Mouse (Mus musculus) myocyte (in vitro differentiated cells): ENCODE data around the gene Prr14. TPM values are rescaled to one million over a fixed set of nuclear protein-coding genes. Genes with fewer than 3 reads are reported as not detected.
"Not testable (repeated sequence)": the region's sequence is repeated elsewhere in the genome, so short reads cannot be mapped to it uniquely, and the experiment has no call there.

ENCODE experiments used
- H3K27me3 ChIP-seq: one replicate; pipeline ENCODE4 v1.6.1; 2011; ENCODE audit not compliant: control insufficient read depth, insufficient read depth, insufficient read length
- H3K36me3 ChIP-seq: one replicate; pipeline ENCODE4 v1.6.1; 2011; ENCODE audit not compliant: control insufficient read depth, insufficient read depth
- H3K4me2 ChIP-seq: one replicate; pipeline ENCODE4 v1.6.1; 2011; ENCODE audit warnings: low read depth, control low read depth
- H3K4me3 ChIP-seq: one replicate; pipeline ENCODE4 v1.5.1; 2011; ENCODE audit warnings: mild to moderate bottlenecking, control low read depth, moderate library complexity
- H3K79me2 ChIP-seq: one replicate; pipeline ENCODE4 v1.6.1; 2011; ENCODE audit not compliant: control insufficient read depth, insufficient read depth
- H3ac ChIP-seq: one replicate; pipeline ENCODE4 v1.6.1; 2011; ENCODE audit not compliant: control insufficient read depth, insufficient read length
- CEBPB ChIP-seq: IDR thresholded peaks from 2 replicates; pipeline ENCODE4 v1.6.1; 2011; ENCODE audit warnings: mild to moderate bottlenecking, moderate library complexity; ENCODE audit not compliant: poor library complexity, insufficient read depth, severe bottlenecking
- E2F4 ChIP-seq: IDR thresholded peaks from one replicate; pipeline ENCODE4 v1.6.1; 2011; ENCODE audit warnings: mild to moderate bottlenecking, control low read depth, moderate library complexity; ENCODE audit not compliant: insufficient read depth
- MAX ChIP-seq: IDR thresholded peaks from one replicate; pipeline ENCODE4 v1.6.1; 2011; ENCODE audit warnings: low read depth, mild to moderate bottlenecking, control low read depth
- MYOD1 ChIP-seq, 3 experiments: IDR thresholded peaks; one replicate each; pipeline ENCODE4 v1.6.1; 2011; ENCODE audit warnings: control low read depth in 2 of 3, low read depth in 2 of 3, mild to moderate bottlenecking in 2 of 3, moderate library complexity in 1 of 3; ENCODE audit not compliant: insufficient read length in 2 of 3, control insufficient read depth in 1 of 3
- MYOG ChIP-seq, 3 experiments: IDR thresholded peaks; one replicate each; pipeline ENCODE4 v1.6.1; 2011; ENCODE audit warnings: control low read depth in 2 of 3, low read depth in 2 of 3, mild to moderate bottlenecking in 2 of 3; ENCODE audit not compliant: insufficient read length in 2 of 3, control insufficient read depth in 1 of 3, insufficient read depth in 1 of 3
- POLR2A ChIP-seq: IDR thresholded peaks from one replicate; pipeline ENCODE4 v1.6.1; 2011; ENCODE audit warnings: low read depth, mild to moderate bottlenecking, control low read depth, moderate library complexity; ENCODE audit not compliant: insufficient read length
- POLR2AphosphoS2 ChIP-seq: IDR thresholded peaks from one replicate; pipeline ENCODE4 v1.6.1; 2011; ENCODE audit warnings: low read depth, control low read depth; ENCODE audit not compliant: insufficient read length
- REST ChIP-seq: IDR thresholded peaks from one replicate; pipeline ENCODE4 v1.6.1; 2011; ENCODE audit warnings: mild to moderate bottlenecking, control low read depth, moderate library complexity; ENCODE audit not compliant: insufficient read depth, insufficient read length
- SRF ChIP-seq: IDR thresholded peaks from one replicate; pipeline ENCODE4 v1.6.1; 2011; ENCODE audit warnings: low read depth; ENCODE audit not compliant: control insufficient read depth, insufficient read length
- TCF12 ChIP-seq: IDR thresholded peaks from one replicate; pipeline ENCODE4 v1.6.1; 2011; ENCODE audit warnings: mild to moderate bottlenecking, control low read depth; ENCODE audit not compliant: poor library complexity, insufficient read depth, severe bottlenecking
- TCF3 ChIP-seq: IDR thresholded peaks from one replicate; pipeline ENCODE4 v1.6.1; 2011; ENCODE audit warnings: low read depth, control low read depth; ENCODE audit not compliant: insufficient read length
- USF1 ChIP-seq: IDR thresholded peaks from one replicate; pipeline ENCODE4 v1.6.1; 2011; ENCODE audit warnings: low read depth, mild to moderate bottlenecking, control low read depth, moderate library complexity
- polyA plus RNA-seq: library from polyadenylated mRNA; unstranded; fragments of >200 nt; fragmentation: generic; extraction: Trizol; gene quantifications from one replicate; pipeline ENCODE4 v1.2.1, GENCODE M21; 2012; ENCODE audit warnings: missing spikeins

Prr14 gene
- polyA plus RNA-seq, 1 experiment: 26.5 TPM

- TF ChIP-seq MAX: no peak
- no peak for TF ChIP-seq TCF3
- TF ChIP-seq MYOG (IDR thresholded peaks at IDR 0.05; ENCODE audit: control insufficient read depth in 1 of 3, insufficient read depth in 1 of 3, insufficient read length in 2 of 3, low read depth in 2 of 3): no peak
- TF ChIP-seq CEBPB: no peak
- TF ChIP-seq POLR2AphosphoS2: no peak
- TF ChIP-seq MYOD1 (IDR thresholded peaks at IDR 0.05; ENCODE audit: control insufficient read depth in 1 of 3, insufficient read length in 2 of 3, low read depth in 2 of 3): no peak
- TF ChIP-seq USF1: no peak
- no peak for TF ChIP-seq REST
- no peak for TF ChIP-seq SRF
- TF ChIP-seq E2F4: no peak
- no peak for TF ChIP-seq POLR2A
- TF ChIP-seq TCF12: no peak
Observed at GRCm38 (mm10) chr7:127494648-127495047, 35.2 kb downstream of the Prr14 start.

DNA sequence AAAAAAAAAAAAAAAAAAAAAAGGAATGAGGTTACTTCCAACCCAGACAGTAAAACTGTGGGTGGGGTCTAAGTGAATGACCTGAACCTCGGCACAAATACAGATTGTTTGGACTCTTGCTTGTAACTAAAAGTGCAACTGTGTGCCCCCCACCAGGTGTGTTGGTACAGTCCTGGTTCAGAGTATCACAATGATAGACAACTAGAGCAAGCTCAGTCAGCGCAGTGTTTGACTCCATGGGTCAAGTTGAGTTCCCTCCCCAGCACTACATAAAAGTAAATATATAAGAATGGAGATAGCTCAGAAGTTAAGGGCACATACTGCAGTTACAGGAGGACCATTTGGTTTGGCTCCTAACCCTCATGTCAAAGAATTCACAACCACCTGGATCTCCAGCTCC, 38.0 kb downstream of the Prr14 start:
- Histone ChIP-seq H3K79me2 (no peaks in the 10 kb centered on the region), H3ac (no peak overlapping the region), H3K4me3 (no peak overlapping the region), H3K36me3 (no peaks in the 10 kb centered on the region), H3K4me2 (no peak overlapping the region), H3K27me3 (no peaks in the 10 kb centered on the region)
- no peak for TF ChIP-seq E2F4
- TF ChIP-seq POLR2AphosphoS2: no peak
- TF ChIP-seq REST: no peak
- no peak for TF ChIP-seq POLR2A
- no peak for TF ChIP-seq MYOD1 (IDR thresholded peaks at IDR 0.05; ENCODE audit: control insufficient read depth in 1 of 3, insufficient read length in 2 of 3, low read depth in 2 of 3)
- TF ChIP-seq SRF: no peak
- TF ChIP-seq MYOG (IDR thresholded peaks at IDR 0.05; ENCODE audit: control insufficient read depth in 1 of 3, insufficient read depth in 1 of 3, insufficient read length in 2 of 3, low read depth in 2 of 3): no peak
- TF ChIP-seq USF1: no peak

More at GRCm38 (mm10) chr7:127494648-127495047, 35.2 kb downstream of the Prr14 start:
- Histone ChIP-seq H3K4me3 (no peak overlapping the region), H3K79me2 (no peaks in the 10 kb centered on the region), H3K27me3 (no peaks in the 10 kb centered on the region), H3K36me3 (peaks cover 5% of the 10 kb centered on the region), H3K4me2 (no peak overlapping the region), H3ac (no peak overlapping the region)

- no peak overlapping the region for H3K4me3 ChIP-seq
- H3K27me3 ChIP-seq: no peaks in the 10 kb centered on the region
- no peak overlapping the region for H3ac ChIP-seq
- H3K79me2 ChIP-seq: no peaks in the 10 kb centered on the region
- H3K36me3 ChIP-seq: no peaks in the 10 kb centered on the region
- TF ChIP-seq E2F4 (no peak), MYOD1 (IDR thresholded peaks at IDR 0.05; ENCODE audit: control insufficient read depth in 1 of 3, insufficient read length in 2 of 3, low read depth in 2 of 3) (no peak), POLR2AphosphoS2 (no peak), SRF (no peak)
- no peak overlapping the region for H3K4me2 ChIP-seq
Observed at GRCm38 (mm10) chr7:127498407-127498806, 39.0 kb downstream of the Prr14 start.

DNA sequence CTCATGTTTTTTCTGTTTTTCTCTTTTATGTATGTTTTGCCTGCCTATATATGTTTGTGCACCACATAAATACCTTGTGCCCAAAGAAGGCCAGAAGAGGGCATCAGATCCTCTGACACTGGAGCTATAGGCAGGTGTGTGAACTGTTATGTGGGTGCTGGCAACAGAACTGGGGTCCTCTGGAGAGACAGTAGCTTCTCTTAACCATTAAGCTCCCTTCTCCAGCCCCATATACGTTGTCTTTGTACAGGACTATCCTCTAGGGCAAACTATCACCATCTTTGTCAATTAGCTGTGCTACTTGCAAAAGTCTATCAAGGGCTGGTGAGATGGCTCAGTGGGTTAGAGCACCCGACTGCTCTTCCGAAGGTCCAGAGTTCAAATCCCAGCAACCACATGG, 48.9 kb downstream of the Prr14 start:
- Histone ChIP-seq H3K4me2 (no peak overlapping the region), H3ac (no peak overlapping the region), H3K27me3 (no peaks in the 10 kb centered on the region), H3K36me3 (no peaks in the 10 kb centered on the region), H3K79me2 (peaks cover 2% of the 10 kb centered on the region), H3K4me3 (no peak overlapping the region)
- TF ChIP-seq POLR2AphosphoS2: no peak
- no peak for TF ChIP-seq MYOD1 (IDR thresholded peaks at IDR 0.05; ENCODE audit: control insufficient read depth in 1 of 3, insufficient read length in 2 of 3, low read depth in 2 of 3)
- TF ChIP-seq USF1: no peak
- no peak for TF ChIP-seq MYOG (IDR thresholded peaks at IDR 0.05; ENCODE audit: control insufficient read depth in 1 of 3, insufficient read depth in 1 of 3, insufficient read length in 2 of 3, low read depth in 2 of 3)
- no peak for TF ChIP-seq TCF12
- no peak for TF ChIP-seq TCF3
- TF ChIP-seq MAX: no peak
- TF ChIP-seq REST: no peak
- no peak for TF ChIP-seq POLR2A

DNA sequence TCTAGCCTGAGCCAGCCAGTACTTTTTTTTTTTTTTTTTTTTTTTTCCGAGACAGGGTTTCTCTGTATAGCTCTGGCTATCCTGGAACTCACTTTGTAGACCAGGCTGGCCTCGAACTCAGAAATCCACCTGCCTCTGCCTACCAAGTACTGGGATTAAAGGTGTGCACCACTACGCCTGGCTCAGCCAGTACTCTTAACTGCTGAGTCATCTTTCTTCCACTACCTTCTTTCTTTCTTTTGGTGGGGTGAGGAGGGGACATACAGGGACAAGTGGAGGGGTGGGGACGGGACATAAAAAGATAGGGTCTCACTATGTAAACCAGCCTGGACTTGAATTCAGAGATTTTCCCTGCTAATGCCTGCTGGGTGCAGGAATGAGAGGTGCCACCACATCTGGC, 50.4 kb downstream of the Prr14 start:
- H3K27me3 ChIP-seq, H3K4me3 ChIP-seq, H3K4me2 ChIP-seq, H3K36me3 ChIP-seq, H3ac ChIP-seq: not testable (repeated sequence)
- peaks cover 17% of the 10 kb centered on the region for H3K79me2 ChIP-seq

GRCm38 (mm10) chr7:127511241-127511640, 51.8 kb downstream of the Prr14 start:
- TF ChIP-seq SRF: no peak
- no peak for TF ChIP-seq CEBPB
- TF ChIP-seq E2F4: no peak
- TF ChIP-seq MYOG (IDR thresholded peaks at IDR 0.05; ENCODE audit: control insufficient read depth in 1 of 3, insufficient read depth in 1 of 3, insufficient read length in 2 of 3, low read depth in 2 of 3): no peak
- no peak for TF ChIP-seq POLR2AphosphoS2
- TF ChIP-seq MAX: no peak
- TF ChIP-seq TCF12: no peak
- TF ChIP-seq TCF3: no peak
- TF ChIP-seq MYOD1 (IDR thresholded peaks at IDR 0.05; ENCODE audit: control insufficient read depth in 1 of 3, insufficient read length in 2 of 3, low read depth in 2 of 3): no peak
- no peak for TF ChIP-seq POLR2A
- no peak for TF ChIP-seq REST
- TF ChIP-seq USF1: no peak
- Histone ChIP-seq H3K36me3 (peaks cover 8% of the 10 kb centered on the region), H3K79me2 (peaks cover 29% of the 10 kb centered on the region), H3K4me3 (peak overlapping the region; percentile 70), H3K27me3 (no peaks in the 10 kb centered on the region), H3K4me2 (peak overlapping the region; percentile 99), H3ac (peak overlapping the region; percentile 91)
